Mouse (Mus musculus) megakaryocyte-erythroid progenitor cell, adult 5-6 weeks (primary cell): ENCODE results near the gene Utrn. TPM values are rescaled to one million over a fixed set of nuclear protein-coding genes. Genes with fewer than 3 reads are reported as not detected.
A peak's percentile ranks its signal among the peaks of the same experiment; 100 is the strongest.
"Not testable (repeated sequence)": the region's sequence is repeated elsewhere in the genome, so short reads cannot be mapped to it uniquely, and the experiment has no call there.

Source experiments
- ATAC-seq: replicated peaks from 2 replicates; pipeline ENCODE4 v1.8.0; 2016; ENCODE audit warnings: mild to moderate bottlenecking, inconsistent platforms; ENCODE audit not compliant: severe bottlenecking, poor library complexity, low FRiP score, low TSS enrichment
- total RNA-seq, 2 experiments: library from RNA; stranded (forward) in 1 of 2; stranded (reverse) in 1 of 2; fragments of 200-1000, 215-1000 nt in 1 of 2; fragments of >200 nt in 1 of 2; fragmentation: Nextera tagmentation in 1 of 2; gene quantifications; 2 replicates each; pipeline ENCODE4 v1.2.3; 2014 to 2017

The Utrn gene
- total RNA-seq, 2 experiments from 2014 or later, result 17.9 to 27.6 TPM

- ATAC-seq, result no peak
These were observed 216.2 kb downstream of the Utrn start for GRCm38 (mm10) chr10:12652988-12653387.

GRCm38 (mm10) chr10:12646119-12646518 lies 223.0 kb downstream of the Utrn start:
- ATAC-seq, result no peak

GRCm38 (mm10) chr10:12643336-12643735 lies 225.8 kb downstream of the Utrn start:
- no peak for ATAC-seq

- ATAC-seq, result no peak
These were observed 229.5 kb downstream of the Utrn start for GRCm38 (mm10) chr10:12639638-12640037.

- ATAC-seq, result no peak
These were observed 235.2 kb downstream of the Utrn start for GRCm38 (mm10) chr10:12633965-12634364.

GRCm38 (mm10) chr10:12630933-12631332 lies 238.2 kb downstream of the Utrn start:
- ATAC-seq, result no peak

GRCm38 (mm10) chr10:12618397-12618796 lies 250.8 kb downstream of the Utrn start:
- ATAC-seq, result peak; percentile 89

GRCm38 (mm10) chr10:12615723-12616122 lies 253.4 kb downstream of the Utrn start:
- ATAC-seq, result no peak

GRCm38 (mm10) chr10:12614465-12615199 lies 254.5 kb downstream of the Utrn start:
- ATAC-seq, result no peak

GRCm38 (mm10) chr10:12612235-12612863 lies 256.8 kb downstream of the Utrn start:
- ATAC-seq, result peak; percentile 99

- no peak for ATAC-seq
These were observed 259.3 kb downstream of the Utrn start for GRCm38 (mm10) chr10:12609896-12610295.

GRCm38 (mm10) chr10:12608634-12609033 lies 260.5 kb downstream of the Utrn start:
- ATAC-seq, result no peak

- ATAC-seq, result not testable (repeated sequence)
These were observed 262.0 kb downstream of the Utrn start for GRCm38 (mm10) chr10:12607180-12607579.

- no peak for ATAC-seq
These were observed 273.8 kb downstream of the Utrn start for GRCm38 (mm10) chr10:12595379-12595778.

GRCm38 (mm10) chr10:12594958-12595357 lies 274.2 kb downstream of the Utrn start:
- ATAC-seq, result no peak

- ATAC-seq, result no peak
These were observed 276.1 kb downstream of the Utrn start for GRCm38 (mm10) chr10:12593071-12593470.

GRCm38 (mm10) chr10:12591946-12592345 lies 277.2 kb downstream of the Utrn start:
- ATAC-seq, result no peak

GRCm38 (mm10) chr10:12588051-12588450 lies 281.1 kb downstream of the Utrn start:
- no peak for ATAC-seq

GRCm38 (mm10) chr10:12587318-12587717 lies 281.8 kb downstream of the Utrn start:
- no peak for ATAC-seq

GRCm38 (mm10) chr10:12586825-12587224 lies 282.3 kb downstream of the Utrn start:
- no peak for ATAC-seq

- ATAC-seq, result no peak
These were observed 283.0 kb downstream of the Utrn start for GRCm38 (mm10) chr10:12586200-12586599.
